Mouse (Mus musculus) forebrain, embryonic 13.5 days (tissue): ENCODE data around the gene Lmo7. TPM values are rescaled to one million over a fixed set of nuclear protein-coding genes. Genes with fewer than 3 reads are reported as not detected.

Experiments
- ATAC-seq: fragments of 200-750 bp; cut with Nextera tagmentation; 2 replicates; pipeline ENCODE4 v1.8.0; 2017
- H3K27ac ChIP-seq: fragments of 300-500 bp; sonication (generic); 2 replicates; pipeline ENCODE4 v1.5.1; 2015; ENCODE audit warnings: inconsistent platforms, mild to moderate bottlenecking, moderate library complexity
- H3K27me3 ChIP-seq: fragments of 300-500 bp; sonication (generic); 2 replicates; pipeline ENCODE4 v1.6.1; 2015; ENCODE audit warnings: mild to moderate bottlenecking, inconsistent platforms
- H3K36me3 ChIP-seq: fragments of 300-500 bp; sonication (generic); 2 replicates; pipeline ENCODE4 v1.6.1; 2015; ENCODE audit warnings: mild to moderate bottlenecking, inconsistent platforms; ENCODE audit not compliant: poor library complexity, severe bottlenecking
- H3K4me1 ChIP-seq: fragments of 300-500 bp; sonication (generic); 2 replicates; pipeline ENCODE4 v1.6.1; 2015; ENCODE audit warnings: inconsistent platforms
- H3K4me2 ChIP-seq: fragments of 300-500 bp; sonication (generic); 2 replicates; pipeline ENCODE4 v1.6.1; 2015; ENCODE audit warnings: inconsistent platforms, mild to moderate bottlenecking, moderate library complexity
- H3K4me3 ChIP-seq: fragments of 300-500 bp; sonication (generic); 2 replicates; pipeline ENCODE4 v1.5.1; 2015; ENCODE audit warnings: mild to moderate bottlenecking, inconsistent platforms
- H3K9ac ChIP-seq: fragments of 300-500 bp; sonication (generic); 2 replicates; pipeline ENCODE4 v1.6.1; 2015; ENCODE audit warnings: mild to moderate bottlenecking, inconsistent platforms
- H3K9me3 ChIP-seq: fragments of 300-500 bp; sonication (generic); replicated peaks from 2 replicates; pipeline ENCODE4 v1.6.1; 2016; ENCODE audit warnings: inconsistent platforms
- WGBS: fragments of 180-500 bp; shearing (Covaris S2); methylation state at CpG from one replicate; pipeline ENCODE4 v1.1.7; 2015; 5-methylcytosine and 5-hydroxymethylcytosine counted together
- polyA plus RNA-seq: library from polyadenylated mRNA; unstranded; fragments of >200 nt; fragmentation: Nextera tagmentation; extraction: Ambion mirVana; gene quantifications from 2 replicates; pipeline ENCODE4 v1.2.1, GENCODE M21; 2015

Lmo7 gene
- polyA plus RNA-seq, 1 experiment from 2014 or later, result 2.1 TPM

DNA sequence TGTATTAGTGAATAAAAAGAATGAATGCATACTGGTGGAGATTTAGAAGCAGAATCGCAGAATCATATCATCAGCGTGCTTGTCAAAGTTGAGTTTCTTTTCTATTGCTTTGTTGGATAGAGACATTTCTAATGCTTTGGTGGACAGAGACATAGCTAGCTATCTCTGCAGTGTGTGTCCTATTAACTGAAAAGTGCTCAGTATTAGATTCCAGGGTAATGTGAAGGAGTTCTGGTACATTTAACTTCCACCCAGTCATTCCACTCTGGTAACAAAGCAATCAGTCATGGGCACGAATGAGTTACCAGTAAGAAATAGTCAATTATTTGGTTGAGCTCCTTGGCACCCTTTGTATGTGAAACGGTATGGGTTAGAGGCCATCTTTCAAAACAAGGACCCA, 76.8 kb downstream of the Lmo7 start:
- Histone ChIP-seq H3K4me2 (no peak overlapping the region), H3K9ac (no peak overlapping the region), H3K4me3 (no peak overlapping the region), H3K36me3 (no peaks in the 10 kb centered on the region), H3K9me3 (no peaks in the 10 kb centered on the region), H3K27ac (no peak overlapping the region), H3K4me1 (no peaks in the 10 kb centered on the region), H3K27me3 (no peaks in the 10 kb centered on the region)
- WGBS, result 66% methylated on average over 4 of the region's 4 CpGs
- no peak for ATAC-seq

DNA sequence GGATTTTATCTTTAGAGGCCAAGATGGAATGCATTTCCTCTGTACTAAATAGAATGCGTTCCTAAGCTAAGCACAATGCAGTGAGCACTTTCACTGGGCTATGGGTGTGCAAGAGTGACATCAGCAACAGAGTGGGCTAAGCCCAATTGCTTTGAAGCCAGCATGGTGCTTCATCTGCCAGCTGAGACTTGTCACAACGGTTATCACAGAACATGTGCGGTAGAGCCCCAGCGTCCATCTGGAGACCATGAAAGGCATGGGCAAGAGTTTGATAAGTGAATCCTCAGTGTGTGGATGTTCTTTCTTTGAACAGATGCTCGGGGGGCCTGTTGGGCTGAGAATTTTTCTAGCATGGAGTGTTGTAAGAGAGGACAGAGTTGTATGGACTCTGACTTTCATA, 86.7 kb downstream of the Lmo7 start:
- H3K9me3 ChIP-seq, result no peaks in the 10 kb centered on the region
- ATAC-seq, result 0 out of 2 replicates have a peak, but pooled peaks have one; percentile 43
- H3K4me3 ChIP-seq, result no peak overlapping the region
- H3K4me2 ChIP-seq, result no peak overlapping the region
- WGBS, result 87% methylated on average over 5 of the region's 5 CpGs
- H3K4me1 ChIP-seq, result no peaks in the 10 kb centered on the region
- H3K36me3 ChIP-seq, result no peaks in the 10 kb centered on the region
- H3K27ac ChIP-seq, result no peak overlapping the region
- no peak overlapping the region for H3K9ac ChIP-seq
- no peaks in the 10 kb centered on the region for H3K27me3 ChIP-seq

DNA sequence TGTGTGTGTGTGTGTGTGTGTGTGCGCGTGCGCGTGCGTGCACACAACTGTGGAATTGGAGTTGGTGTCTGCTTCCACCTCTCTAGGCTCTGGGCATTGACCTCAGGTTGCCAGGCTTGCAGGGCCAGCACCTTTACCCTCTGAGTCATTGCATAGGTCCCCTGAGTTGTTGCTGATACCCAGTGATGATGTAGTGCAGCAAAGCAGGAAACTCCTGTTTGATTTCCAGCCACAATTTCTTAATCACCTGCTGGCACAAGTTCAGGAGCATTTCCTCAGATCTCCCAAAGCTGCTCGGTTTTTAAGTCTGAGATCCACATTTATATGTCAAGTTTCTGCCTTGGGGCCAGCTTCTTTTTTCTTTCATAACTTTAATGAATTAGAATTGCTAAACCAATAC, 92.6 kb downstream of the Lmo7 start:
- Histone ChIP-seq H3K4me1 (no peaks in the 10 kb centered on the region), H3K4me2 (no peak overlapping the region), H3K27ac (no peak overlapping the region), H3K36me3 (no peaks in the 10 kb centered on the region), H3K9ac (no peak overlapping the region), H3K4me3 (no peak overlapping the region), H3K9me3 (no peaks in the 10 kb centered on the region), H3K27me3 (no peaks in the 10 kb centered on the region)
- 91% methylated on average over 6 of the region's 6 CpGs for WGBS
- no peak for ATAC-seq

DNA sequence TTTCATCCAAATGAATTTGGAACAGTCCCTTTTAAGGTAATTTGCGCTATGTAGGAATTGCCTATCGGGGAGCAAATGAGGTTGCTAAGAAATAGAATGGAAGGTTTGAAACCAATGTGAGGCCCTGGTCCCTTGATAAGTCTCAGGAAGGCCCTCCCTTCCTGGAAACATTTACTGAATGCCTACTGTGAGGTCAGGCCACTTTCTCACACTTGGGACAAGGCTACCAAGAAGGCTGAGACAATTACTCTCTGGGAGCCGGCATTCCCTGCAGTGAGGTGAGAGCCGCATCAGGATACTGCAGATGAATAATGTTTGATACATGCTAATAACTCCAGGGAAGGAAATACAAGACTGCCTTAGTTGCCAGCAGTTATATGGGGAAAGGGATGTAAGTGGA, 93.1 kb downstream of the Lmo7 start:
- H3K9me3 ChIP-seq, result no peaks in the 10 kb centered on the region
- 60% methylated on average over 4 of the region's 4 CpGs for WGBS
- no peak for ATAC-seq
- no peaks in the 10 kb centered on the region for H3K4me1 ChIP-seq
- no peak overlapping the region for H3K4me2 ChIP-seq
- no peaks in the 10 kb centered on the region for H3K36me3 ChIP-seq
- H3K4me3 ChIP-seq, result no peak overlapping the region
- H3K9ac ChIP-seq, result no peak overlapping the region
- H3K27ac ChIP-seq, result no peak overlapping the region
- H3K27me3 ChIP-seq, result no peaks in the 10 kb centered on the region

DNA sequence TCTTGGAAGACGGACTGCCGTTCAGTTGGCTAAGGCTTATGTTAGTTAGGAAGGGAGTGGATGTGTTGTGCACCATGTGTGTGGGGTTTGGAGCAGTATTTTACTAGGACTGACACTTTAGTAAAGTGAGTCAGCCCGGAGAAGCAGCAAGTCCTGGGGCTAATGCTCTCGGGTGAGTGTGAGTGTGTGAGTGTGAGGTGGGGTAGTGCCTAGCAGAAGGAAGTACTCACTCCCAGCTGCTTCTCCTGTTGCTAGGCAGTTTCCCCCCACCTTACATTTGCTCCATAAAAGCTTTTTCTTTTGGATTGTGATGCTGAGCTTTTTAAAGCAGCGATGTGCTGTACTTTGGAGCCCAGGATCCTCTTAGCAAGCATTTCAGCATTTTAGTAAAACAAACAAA, 99.9 kb downstream of the Lmo7 start:
- no peak for ATAC-seq
- no peaks in the 10 kb centered on the region for H3K27me3 ChIP-seq
- 68% methylated on average over 5 of the region's 5 CpGs for WGBS

DNA sequence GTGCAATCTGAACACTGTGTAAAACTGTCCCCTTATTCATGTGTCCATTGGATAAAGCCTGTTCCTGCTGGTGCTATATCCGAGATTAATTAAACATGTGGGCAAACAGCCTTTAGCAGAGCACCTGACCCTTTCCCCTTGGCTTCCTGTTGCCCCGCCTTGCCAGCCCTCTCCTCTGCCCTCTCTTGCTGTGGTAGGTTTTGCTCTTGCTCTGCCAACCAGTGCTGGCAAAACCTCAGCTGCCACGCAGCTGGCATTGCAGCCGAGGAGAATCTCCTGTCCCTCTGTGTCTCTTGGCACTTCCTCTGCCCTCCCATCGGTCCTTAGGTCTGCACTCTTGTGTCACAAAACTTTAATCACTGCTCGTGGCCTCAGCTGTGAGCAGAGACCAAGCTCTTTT, 100.4 kb downstream of the Lmo7 start:
- WGBS, result 72% methylated on average over 6 of the region's 6 CpGs
- Histone ChIP-seq H3K4me2 (no peak overlapping the region), H3K4me3 (no peak overlapping the region), H3K9ac (no peak overlapping the region), H3K27me3 (no peaks in the 10 kb centered on the region), H3K27ac (no peak overlapping the region), H3K9me3 (no peaks in the 10 kb centered on the region), H3K36me3 (no peaks in the 10 kb centered on the region), H3K4me1 (no peaks in the 10 kb centered on the region)
- no peak for ATAC-seq

More for the DNA sequence above, 99.9 kb downstream of the Lmo7 start:
- Histone ChIP-seq H3K4me2 (no peak overlapping the region), H3K9me3 (no peaks in the 10 kb centered on the region), H3K36me3 (no peaks in the 10 kb centered on the region), H3K4me1 (no peaks in the 10 kb centered on the region), H3K4me3 (no peak overlapping the region), H3K9ac (no peak overlapping the region), H3K27ac (no peak overlapping the region)

DNA sequence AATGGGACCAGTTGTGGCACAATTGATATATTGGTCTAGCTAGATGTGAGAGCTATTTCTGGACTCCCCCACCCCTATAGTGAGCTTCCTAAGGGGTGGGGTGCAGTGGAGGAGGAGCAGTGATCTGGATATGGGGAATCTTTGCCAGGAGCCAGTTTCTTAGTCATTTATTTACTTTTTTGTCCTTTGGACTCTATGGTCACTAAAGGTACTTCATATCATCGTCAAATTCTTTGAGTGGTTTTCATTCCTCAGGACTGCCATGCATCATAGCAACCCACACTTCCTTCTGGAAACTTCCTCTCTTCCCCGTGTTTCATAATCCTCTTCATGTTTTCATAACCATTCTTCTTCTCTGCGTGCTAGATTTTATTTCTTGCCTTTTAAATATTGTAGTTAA, 104.4 kb downstream of the Lmo7 start:
- Histone ChIP-seq H3K4me1 (no peaks in the 10 kb centered on the region), H3K27me3 (no peaks in the 10 kb centered on the region), H3K27ac (no peak overlapping the region), H3K4me3 (no peak overlapping the region), H3K4me2 (no peak overlapping the region), H3K9me3 (no peaks in the 10 kb centered on the region), H3K36me3 (no peaks in the 10 kb centered on the region), H3K9ac (no peak overlapping the region)
- WGBS, result 87% methylated on average over 3 of the region's 3 CpGs
- no peak for ATAC-seq

DNA sequence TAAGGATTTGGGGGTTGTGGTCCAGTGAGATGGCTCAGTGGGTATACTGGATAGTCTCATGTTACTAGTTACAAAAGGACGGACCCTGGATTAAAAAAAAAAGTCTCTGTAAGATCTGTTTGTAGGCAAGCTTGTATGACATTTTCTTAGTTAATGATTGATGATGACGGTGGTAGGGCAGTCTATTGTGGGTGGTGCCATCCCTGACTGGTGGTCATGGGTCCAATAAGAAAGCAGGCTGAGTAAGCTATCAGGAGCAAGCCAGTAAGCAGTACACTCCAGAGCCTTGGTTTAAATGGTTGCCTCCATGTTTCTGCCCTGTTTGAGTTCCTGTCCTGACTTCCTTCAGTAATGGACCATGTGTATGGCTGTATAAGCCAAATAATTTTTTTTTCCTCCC, 106.6 kb downstream of the Lmo7 start:
- Histone ChIP-seq H3K36me3 (no peaks in the 10 kb centered on the region), H3K9me3 (no peaks in the 10 kb centered on the region), H3K27ac (no peak overlapping the region), H3K27me3 (no peaks in the 10 kb centered on the region), H3K4me1 (no peaks in the 10 kb centered on the region), H3K4me3 (no peak overlapping the region), H3K4me2 (no peak overlapping the region), H3K9ac (no peak overlapping the region)
- ATAC-seq, result no peak
- WGBS, result 88% methylated on average over 2 of the region's 2 CpGs

DNA sequence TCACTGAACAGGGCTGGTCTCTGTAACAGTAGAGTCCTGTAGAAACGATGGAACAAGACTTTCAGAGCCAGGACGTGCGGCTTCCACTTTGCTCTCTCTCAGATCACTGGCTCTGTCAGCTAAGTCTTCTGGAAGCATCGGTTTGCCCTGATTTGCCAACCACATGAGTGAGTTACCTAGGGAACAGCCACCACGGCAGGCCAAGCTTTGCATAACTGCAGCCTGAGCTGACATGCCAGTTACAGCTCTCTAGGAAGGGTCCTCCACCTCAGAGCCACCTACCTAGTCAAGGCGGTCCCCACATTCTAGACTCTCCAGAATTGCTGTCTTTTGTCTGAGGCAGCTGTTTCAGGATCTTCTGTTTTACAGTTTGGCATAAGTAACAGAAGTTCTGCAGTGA, 107.4 kb downstream of the Lmo7 start:
- 86% methylated on average over 6 of the region's 6 CpGs for WGBS
- H3K4me3 ChIP-seq, result no peak overlapping the region
- no peaks in the 10 kb centered on the region for H3K27me3 ChIP-seq
- no peaks in the 10 kb centered on the region for H3K9me3 ChIP-seq
- H3K9ac ChIP-seq, result no peak overlapping the region
- no peaks in the 10 kb centered on the region for H3K36me3 ChIP-seq
- H3K27ac ChIP-seq, result no peak overlapping the region
- no peaks in the 10 kb centered on the region for H3K4me1 ChIP-seq
- ATAC-seq, result 0 out of 2 replicates have a peak, but pooled peaks have one; percentile 13
- no peak overlapping the region for H3K4me2 ChIP-seq

DNA sequence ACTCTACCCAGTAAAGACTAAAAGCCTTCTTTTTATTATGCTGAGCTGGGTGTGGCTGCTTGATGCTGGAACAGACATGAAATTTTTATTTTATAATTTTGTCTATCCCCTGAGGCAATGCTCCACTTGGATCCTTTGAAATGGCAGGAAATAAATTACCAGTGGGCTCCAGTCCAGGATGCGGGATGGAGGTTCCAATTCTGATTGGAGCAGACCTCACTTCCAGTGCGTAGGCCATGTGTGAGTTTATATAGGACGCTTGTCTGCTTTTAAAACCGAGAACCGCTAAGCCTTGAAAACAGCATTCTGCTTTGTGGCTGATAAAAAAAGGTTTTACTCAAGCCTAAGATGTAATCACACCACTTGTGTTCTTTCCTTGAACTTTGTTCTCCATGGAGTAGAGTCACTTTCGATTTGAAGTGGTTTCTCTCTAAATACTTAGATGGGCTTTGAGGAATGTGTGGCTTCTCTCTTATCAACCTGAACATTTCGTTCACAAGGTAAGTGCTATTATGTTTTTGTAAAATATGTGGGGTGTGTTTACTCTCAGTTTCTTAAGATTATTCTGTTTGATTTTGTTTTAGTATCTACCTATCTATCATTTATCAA, 108.6 kb downstream of the Lmo7 start:
- H3K36me3 ChIP-seq, result no peaks in the 10 kb centered on the region
- no peak overlapping the region for H3K27ac ChIP-seq
- no peak overlapping the region for H3K4me3 ChIP-seq
- WGBS, result 77% methylated on average over 7 of the region's 7 CpGs
- H3K27me3 ChIP-seq, result no peaks in the 10 kb centered on the region
- H3K4me2 ChIP-seq, result no peak overlapping the region
- no peaks in the 10 kb centered on the region for H3K4me1 ChIP-seq
- ATAC-seq, result peak; percentile 73; the same call in 1 of the 2 replicates
- H3K9me3 ChIP-seq, result no peaks in the 10 kb centered on the region
- no peak overlapping the region for H3K9ac ChIP-seq

DNA sequence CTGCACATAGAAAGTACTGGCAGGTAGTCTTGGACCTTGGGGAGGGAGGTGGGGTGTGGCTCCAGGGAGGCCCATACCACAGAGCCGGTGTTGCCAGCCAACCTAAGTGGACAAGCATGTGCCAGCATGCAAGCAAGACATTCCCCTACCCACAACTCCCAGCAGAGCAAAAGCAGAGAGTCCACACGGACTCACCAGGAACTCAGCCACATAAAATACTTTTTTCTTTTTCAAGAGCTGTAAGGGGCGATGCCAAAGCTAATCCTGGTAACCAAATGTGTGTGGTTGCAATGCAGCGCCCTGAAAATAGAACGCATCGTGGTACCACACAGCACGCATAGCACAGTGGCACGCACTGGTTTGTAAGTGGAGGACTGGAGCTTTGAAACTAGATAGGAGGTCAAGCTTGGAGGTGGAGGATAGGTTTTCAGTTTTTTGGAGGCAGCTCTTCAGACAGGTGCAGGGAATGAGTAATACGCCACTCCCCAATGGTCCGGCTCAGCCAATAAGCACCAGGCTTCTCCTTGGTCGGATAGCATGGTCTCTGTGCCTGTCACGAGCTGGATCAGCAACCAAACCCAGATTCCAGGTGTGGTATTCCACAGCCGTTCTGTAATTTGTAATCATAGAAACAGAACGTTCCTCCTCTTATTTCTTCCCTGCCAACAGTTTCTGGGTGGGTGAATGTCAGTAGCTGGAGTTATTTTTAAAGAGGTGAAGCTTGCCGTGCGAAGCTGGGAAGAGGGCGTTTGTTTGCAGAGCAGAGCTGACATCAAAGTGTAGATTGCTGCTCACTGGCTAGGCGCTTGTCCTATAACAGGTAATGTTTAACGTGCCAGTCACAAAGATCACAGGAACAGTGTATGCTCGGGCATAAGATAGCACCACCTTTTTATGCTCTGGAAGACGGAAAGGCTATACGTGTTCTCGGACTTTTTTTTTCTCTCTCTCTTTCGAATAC, 110.3 kb downstream of the Lmo7 start:
- H3K9me3 ChIP-seq, result no peaks in the 10 kb centered on the region
- H3K4me2 ChIP-seq, result no peak overlapping the region
- H3K4me3 ChIP-seq, result no peak overlapping the region
- no peak overlapping the region for H3K9ac ChIP-seq
- no peaks in the 10 kb centered on the region for H3K36me3 ChIP-seq
- no peak overlapping the region for H3K27ac ChIP-seq
- ATAC-seq, result no peak
- no peaks in the 10 kb centered on the region for H3K4me1 ChIP-seq
- H3K27me3 ChIP-seq, result no peaks in the 10 kb centered on the region
- whole genome bisulfite sequencing, result 83% methylated on average over 24 of the region's 24 CpGs

DNA sequence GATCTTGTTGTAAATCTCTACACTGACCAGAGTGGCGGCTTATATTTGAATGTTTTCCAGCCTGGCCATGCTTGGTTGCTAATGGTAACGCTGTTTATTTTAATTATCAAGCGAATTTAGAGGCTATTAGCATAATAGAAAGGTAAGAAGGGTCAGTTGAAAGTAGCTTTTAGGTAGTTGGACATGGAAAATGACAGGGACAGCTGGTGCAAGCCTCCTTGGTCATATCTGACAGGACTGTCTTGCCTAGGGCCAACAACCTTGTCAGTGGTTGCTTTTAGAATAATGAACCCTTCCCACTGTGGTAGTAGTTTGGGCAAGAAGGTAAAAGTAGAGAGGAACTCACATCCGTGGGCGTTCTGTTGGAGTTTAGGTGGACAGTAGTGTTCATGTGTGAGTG, 111.5 kb downstream of the Lmo7 start:
- ATAC-seq, result no peak
- H3K4me3 ChIP-seq, result no peak overlapping the region
- 85% methylated on average over 5 of the region's 5 CpGs for WGBS

More for the DNA sequence above, 111.5 kb downstream of the Lmo7 start:
- no peak overlapping the region for H3K9ac ChIP-seq
- no peaks in the 10 kb centered on the region for H3K27me3 ChIP-seq
- H3K4me2 ChIP-seq, result no peak overlapping the region
- H3K36me3 ChIP-seq, result no peaks in the 10 kb centered on the region
- no peaks in the 10 kb centered on the region for H3K4me1 ChIP-seq
- H3K9me3 ChIP-seq, result no peaks in the 10 kb centered on the region
- no peak overlapping the region for H3K27ac ChIP-seq
